Mouse (Mus musculus) heart, adult 2 months (tissue): Measurements from ENCODE around the gene Tvp23b.

ENCODE experiments used
- CTCF ChIP-seq: fragments of 200-600 bp; IDR thresholded peaks from 2 replicates; pipeline ENCODE4 v1.8.1; 2022; ENCODE audit warnings: antibody characterized with exemption, mild to moderate bottlenecking, moderate library complexity
- EP300 ChIP-seq: fragments of 200-500 bp; IDR thresholded peaks from 2 replicates; pipeline ENCODE4 v1.6.1; 2011; ENCODE audit warnings: low read depth, low read length, control low read depth; ENCODE audit not compliant: insufficient read depth
- POLR2A ChIP-seq: fragments of 200-500 bp; IDR thresholded peaks from 2 replicates; pipeline ENCODE4 v1.6.1; 2011; ENCODE audit warnings: mild to moderate bottlenecking, low read depth, low read length, control low read depth; ENCODE audit not compliant: insufficient read depth

- no peak for TF ChIP-seq CTCF
- no peak for TF ChIP-seq POLR2A
- no peak for TF ChIP-seq EP300
Measured at GRCm38 (mm10) chr11:62891763-62892162, 12.5 kb downstream of the Tvp23b start.
